Mouse (Mus musculus) left cerebral cortex, adult 11 months (tissue): ENCODE measurements around the gene Sox13.
A peak's percentile ranks its signal among the peaks of the same experiment; 100 is the strongest.
"Not testable (repeated sequence)": the region's sequence is repeated elsewhere in the genome, so short reads cannot be mapped to it uniquely, and the experiment has no call there.

Source experiments
- DNase-seq: peaks from one replicate; pipeline ENCODE4 v3.0.0; 2022; ENCODE audit warnings: low spot score

The Sox13 gene

DNA sequence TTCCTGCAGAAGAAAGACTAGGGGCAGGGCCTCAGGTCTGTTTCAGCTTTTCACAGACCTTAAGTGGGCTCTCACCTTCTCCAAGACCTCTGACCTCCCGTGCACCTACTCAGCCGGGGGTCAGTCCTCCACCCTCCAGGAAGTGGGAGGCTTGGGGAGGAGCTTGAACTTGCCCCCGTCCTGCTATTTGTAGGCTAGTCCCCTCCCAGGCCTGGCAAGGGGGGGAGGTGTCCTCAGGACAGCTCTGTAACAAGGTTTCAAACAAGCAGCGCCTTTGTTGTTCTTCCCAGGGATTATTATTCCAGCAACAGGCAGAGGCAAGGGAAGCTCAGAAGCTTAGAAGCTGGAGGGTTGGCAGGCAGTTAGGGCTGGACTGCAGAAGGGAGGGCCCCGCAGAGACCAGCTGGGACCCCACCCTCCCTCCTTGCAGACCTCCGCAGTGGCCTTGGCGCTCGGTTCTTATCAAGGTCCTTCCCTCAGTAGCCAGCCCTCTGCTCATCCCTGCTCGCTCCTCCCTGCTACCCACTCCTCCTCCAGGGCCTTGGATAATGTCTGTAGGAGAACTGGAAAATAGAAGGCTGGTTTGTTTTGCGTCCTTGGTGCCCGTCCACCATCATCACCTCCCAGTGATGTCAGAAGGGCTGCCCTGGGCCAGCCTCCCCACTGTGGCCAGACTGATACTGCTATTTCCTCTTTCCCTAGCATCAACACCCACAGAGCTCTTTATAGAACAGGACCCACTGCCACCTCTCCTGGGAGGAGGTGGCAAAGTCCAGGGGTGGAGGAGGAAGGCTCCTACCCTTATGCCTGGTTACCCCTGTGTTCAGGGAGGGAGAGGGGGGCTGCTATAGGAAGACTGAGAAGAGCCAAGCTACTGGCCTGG lies 56.3 kb downstream of the Sox13 start:
- no peak for DNase-seq

GRCm38 (mm10) chr1:133366951-133367605 lies 57.1 kb downstream of the Sox13 start:
- no peak for DNase-seq

DNA sequence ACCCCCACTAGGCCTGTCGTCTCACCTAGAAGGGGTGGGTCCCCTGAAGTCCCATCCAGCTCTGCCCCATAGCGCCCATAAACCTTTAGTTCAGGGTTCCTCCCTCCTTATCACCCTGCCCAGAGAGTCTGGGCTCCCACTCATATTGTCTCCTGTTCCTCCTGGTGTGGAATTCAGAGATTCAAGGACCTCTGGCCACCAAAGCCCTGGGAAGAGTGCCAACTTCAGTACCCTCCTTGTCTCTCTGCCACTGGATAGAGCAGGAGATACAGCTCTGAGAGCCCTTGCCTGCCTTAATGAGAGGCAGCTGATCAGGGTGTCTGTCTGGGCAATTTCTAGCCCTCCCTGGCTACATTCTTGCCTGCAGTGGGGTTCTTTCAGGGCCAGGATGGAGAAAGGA lies 59.3 kb downstream of the Sox13 start:
- DNase-seq = no peak

DNA sequence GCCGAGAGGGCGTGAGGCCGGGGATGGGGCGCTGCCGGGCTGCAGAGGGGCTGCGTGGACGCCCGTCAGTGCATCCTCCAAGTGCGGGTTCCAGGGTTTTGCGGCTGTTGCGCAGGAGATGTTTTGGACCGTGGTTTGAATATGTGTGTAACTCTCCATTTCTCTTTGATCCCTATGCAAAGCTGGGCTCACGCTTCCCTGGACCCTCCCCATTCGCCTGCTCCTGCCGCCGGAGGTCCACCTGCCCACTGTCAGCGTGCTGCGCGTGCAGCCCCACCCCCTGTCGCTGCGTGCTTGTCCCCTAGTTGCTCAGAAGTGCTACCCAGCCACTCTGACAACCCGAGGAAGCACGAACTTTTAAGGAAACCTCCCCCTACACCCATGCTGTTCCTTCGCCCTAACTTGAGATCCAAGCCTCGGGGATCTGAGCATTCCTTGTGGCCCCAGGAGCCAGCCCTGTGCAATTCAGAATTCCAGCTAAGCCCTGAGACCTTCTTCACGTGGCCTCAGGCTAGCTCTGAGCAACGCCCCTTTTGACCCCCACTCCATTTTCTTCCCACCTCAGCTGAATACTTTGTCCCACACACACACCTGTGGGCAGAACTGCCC lies 60.1 kb downstream of the Sox13 start:
- no peak for DNase-seq

DNA sequence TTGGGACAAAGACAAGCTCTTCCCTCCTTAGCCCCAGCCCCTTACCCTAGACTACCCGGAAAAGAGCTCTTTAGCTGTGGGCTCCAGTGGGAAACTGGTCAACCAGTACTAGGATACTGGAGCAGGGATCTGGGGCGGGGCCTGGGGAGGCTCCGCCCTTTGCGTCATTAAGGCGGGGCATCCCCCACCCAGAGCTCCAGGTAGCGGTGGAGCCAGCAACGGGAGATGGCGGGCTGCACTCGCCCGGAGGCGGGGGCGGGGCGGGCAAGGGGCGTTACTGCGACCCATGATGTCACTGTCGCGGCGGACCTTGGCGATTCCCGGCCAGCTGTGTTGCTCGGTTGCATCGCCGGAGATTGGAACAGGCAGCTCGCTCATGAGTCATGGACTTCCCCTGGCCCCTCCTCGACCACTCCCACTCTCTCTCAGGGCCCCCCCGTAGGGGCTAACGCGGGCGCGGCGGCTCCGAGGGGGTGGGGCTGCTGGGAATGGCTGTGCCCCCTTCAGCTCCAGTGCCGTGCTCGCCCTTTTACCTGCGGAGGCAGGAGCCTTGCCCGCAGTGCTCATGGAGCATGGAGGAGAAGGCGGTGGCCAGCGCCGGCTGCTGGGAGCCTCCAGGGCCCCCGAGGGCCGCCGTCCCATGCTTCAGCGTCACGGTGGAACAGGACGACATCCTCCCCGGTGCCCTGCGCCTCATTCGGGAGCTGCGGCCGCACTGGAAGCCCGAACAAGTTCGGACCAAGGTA lies 60.7 kb downstream of the Sox13 start, which contains the start of gene Etnk2:
TSS of gene Etnk2 (plus strand) at position 297 of the 746 bp plus-strand sequence.
- DNase-seq = peak; percentile 53

- DNase-seq = no peak
Measured at GRCm38 (mm10) chr1:133362103-133362502, 62.1 kb downstream of the Sox13 start.

GRCm38 (mm10) chr1:133361006-133361405 lies 63.2 kb downstream of the Sox13 start:
- no peak for DNase-seq

DNA sequence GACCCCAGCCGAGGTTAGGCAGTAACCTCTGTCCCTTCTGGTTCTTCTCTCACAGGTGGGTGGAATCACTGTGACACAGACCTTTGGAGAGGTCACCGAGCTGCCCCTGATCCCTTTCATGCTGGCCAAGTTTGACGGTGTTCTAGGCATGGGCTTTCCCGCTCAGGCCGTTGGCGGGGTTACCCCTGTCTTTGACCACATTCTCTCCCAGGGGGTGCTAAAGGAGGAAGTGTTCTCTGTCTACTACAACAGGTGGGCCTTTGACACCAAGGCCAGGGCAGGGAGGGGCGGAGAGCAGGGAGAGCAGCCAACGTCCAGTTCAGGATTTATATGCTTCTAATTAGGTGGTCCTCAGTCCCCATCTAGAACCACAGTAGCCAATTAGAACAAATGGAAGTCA lies 67.8 kb downstream of the Sox13 start:
- DNase-seq = no peak

DNA sequence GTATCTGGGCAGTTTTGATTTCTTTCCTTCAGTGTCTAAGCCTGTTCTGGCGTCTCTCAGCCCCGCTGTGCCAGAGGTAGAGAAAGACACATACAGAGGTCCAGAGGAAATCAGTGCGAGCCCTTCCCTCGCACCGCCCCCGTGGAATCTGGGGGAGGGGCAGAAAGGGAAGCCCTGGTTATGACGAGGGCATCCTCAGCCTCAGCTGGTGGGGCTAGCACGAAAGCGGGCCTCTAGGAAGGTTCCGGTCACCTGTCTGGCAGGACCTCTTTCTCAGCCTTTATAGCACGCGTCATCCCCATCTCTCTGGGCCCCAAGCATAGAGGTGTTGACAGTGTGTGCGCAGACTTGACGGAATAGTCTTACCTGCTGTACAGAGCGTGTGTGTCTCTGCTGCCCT lies 68.3 kb downstream of the Sox13 start:
- no peak for DNase-seq

DNA sequence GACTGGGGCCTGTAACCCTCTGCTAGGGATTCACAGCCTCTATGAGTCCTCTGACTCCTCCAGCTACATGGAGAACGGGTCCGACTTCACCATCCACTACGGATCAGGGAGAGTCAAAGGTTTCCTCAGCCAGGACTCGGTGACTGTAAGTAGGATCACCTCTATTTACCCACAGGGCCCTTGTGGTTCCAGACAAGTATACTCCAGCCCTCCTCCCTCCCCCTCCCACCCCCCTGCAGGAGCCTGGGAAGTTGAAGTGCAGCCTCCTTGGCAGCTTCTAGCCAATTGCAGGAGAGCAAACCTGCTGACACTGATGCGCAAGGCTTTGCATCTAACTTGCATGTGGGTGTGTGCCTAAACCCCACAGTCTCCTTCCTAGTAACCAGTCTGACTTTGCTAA lies 68.7 kb downstream of the Sox13 start:
- DNase-seq = no peak

DNA sequence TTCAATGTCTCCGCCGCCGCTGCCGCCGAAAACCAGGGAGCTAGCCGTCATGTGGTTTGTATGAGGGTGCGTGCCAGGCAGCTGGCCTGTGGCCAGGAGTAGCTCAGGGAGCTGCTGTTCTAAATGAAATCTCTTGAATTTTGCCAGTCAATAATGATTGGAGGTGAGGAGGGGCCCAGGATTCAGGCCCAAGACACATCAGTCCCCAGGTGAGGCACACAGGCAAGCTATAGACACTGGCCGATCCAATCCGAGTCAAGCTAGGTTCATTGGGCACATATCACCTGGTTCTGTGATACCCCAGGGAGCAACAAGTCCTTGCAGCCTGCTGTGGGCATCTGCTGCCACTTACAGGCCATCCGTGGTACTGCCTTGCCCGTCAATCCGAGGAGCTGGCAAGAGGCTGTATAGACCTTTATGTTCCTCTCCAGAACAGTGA lies 70.8 kb downstream of the Sox13 start:
- peak; percentile 53 for DNase-seq

- DNase-seq = no peak
Measured at GRCm38 (mm10) chr1:133351762-133352161, 72.4 kb downstream of the Sox13 start.

- no peak for DNase-seq
Measured at GRCm38 (mm10) chr1:133350210-133350609, 74.0 kb downstream of the Sox13 start, which contains the start of gene Ren1. Gene Ren1 (plus strand): TSS chr1:133350510.

DNA sequence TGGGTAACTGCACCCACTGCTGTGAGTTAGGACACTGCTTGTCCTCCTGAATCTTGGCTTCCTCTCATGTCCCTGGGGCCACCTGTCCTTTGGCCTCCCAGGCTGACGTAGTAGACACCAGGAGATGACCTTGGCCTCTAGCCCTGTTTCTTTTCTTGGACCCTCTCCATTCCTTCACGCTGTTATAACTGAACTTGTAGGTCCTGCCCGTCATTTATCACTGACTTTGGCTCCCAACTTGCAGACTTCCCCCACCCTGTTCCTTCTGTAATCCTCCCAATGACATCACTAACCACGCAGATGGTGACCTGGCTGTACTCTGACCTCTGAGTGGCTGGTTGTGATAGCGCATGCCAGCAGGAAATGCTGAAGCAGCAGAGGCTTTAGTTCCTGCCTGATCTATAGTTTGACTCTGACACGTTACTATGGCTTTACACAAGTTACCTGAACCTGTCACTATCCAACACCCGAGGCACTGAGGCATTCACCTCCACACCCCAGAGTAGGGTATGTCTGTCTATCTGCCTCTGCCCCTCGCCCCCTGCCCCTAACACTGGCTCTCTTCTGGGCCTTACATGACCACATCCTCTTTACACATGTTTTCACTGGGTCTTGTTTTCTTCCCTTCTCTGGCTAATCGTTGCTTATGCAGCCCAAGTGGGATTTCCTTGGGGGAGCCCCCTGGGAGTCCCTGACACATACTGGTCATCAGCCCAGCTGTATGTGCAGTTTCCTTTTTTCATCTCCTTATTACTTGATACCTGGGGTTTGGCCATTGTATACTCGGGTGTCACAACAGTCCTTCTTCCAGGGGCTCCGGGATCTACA lies 76.3 kb downstream of the Sox13 start:
- no peak for DNase-seq

- no peak for DNase-seq
Measured at GRCm38 (mm10) chr1:133347226-133347625, 77.0 kb downstream of the Sox13 start.

GRCm38 (mm10) chr1:133346531-133346930 lies 77.6 kb downstream of the Sox13 start:
- no peak for DNase-seq

GRCm38 (mm10) chr1:133344357-133344756 lies 79.8 kb downstream of the Sox13 start:
- no peak for DNase-seq

DNA sequence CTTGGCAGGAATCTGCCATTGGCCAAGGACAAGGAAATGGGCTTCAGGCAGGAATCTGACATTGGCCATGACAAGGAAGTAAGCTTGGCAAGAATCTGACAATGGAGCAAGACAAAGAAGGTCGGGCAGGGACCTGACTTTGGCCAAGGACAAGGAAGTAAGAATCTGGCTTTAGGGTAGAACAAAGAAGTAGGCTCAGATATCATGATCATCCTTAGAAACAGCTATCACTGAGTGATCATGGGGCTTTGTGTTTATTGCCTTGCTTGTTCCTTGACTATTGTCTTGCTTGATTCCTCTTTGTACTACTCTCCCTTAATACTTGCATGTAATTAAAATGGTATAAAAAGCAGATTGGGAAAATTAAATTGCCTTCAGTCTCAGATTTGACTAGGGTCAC lies 83.8 kb downstream of the Sox13 start:
- not testable (repeated sequence) for DNase-seq

DNA sequence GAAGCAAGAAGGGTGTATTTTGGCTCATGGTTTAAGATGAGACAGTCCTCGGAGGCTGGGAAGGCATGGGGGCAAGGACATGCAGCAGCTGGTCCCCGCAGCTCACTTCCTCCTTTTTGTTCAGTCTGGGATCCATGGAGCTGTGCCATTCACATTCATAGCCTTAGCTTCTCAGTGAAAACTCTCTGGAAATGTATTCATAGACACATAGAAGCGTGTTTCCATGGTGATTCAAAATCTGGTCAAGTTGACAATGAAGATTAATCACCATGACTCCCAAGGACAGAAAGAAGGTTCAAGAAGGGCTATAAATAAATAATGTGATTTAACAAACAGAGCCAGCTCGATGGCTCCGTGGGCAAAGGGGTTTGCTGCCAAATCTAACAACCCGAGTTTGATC lies 90.2 kb downstream of the Sox13 start:
- no peak for DNase-seq

DNA sequence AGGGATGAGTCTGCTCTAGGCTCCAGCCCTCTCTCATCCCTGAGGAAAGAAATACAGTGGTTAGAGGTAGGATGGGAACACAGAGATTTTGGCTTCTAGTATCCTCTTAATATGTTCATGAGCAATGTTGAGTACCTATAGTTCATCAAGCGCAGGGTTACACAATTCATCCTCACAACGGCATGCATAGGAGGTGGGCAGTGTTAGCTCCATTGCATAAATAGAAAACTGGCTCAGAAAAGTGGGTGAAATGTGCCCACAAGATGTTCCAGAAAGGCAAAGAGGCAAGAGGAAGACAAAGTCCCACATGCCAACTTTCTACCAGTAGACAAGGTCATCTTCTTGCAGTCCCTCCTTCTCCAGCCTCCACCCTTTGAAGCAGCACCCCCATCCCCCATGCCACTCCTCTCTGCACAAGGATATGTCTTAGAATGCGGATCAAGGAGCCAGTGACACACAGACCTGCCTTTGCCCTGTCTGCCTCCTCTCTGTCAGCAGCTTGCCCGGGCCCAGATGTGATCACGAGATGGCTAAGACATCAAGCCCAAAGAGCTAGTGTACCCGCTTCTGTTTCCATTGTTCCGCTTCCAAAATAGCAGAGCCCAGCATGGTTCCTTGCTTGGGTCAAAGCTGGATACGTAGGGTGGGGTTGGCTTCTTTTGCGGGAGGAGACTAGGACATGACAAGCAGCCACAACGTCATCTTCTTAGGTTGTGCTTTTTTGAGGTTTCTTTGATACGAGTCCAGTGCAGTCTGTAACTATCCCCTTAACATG lies 91.3 kb downstream of the Sox13 start:
- no peak for DNase-seq
